In genomic region chr19:56349295-56349694, GRCm38 (mm10) we compare ENCODE assay signal across 9 mouse cellular contexts. TPM values are rescaled to one million over a fixed set of nuclear protein-coding genes. Genes with fewer than 3 reads are reported as not detected.
DNase-seq lines count a peak whose midpoint lies in the region; ATAC-seq and TF ChIP-seq lines count a peak whose summit lies in the region.
"Had no signal": no experiment of that assay in that cellular context is flagged by ENCODE, and none has a peak within 500 bp of the region (broad histone marks: within the 10 kb centered on the region; RNA-seq: fewer than 3 reads in every experiment).

No protein-coding gene starts in this region.

- no peak overlapping the region for H3K9ac ChIP-seq in lung, embryonic 16.5 days (ENCODE audit: low read length)
- H3K9ac ChIP-seq: embryonic facial prominence, embryonic 12.5 days had no signal

- H3K36me3 ChIP-seq in testis, adult 2 months (ENCODE audit: control insufficient read depth, insufficient read depth, low read length), result no peaks in the 10 kb centered on the region
- H3K36me3 ChIP-seq in lung, embryonic 16.5 days (ENCODE audit: control insufficient read depth, insufficient read depth, low read length), result no peaks in the 10 kb centered on the region
- H3K36me3 ChIP-seq: embryonic facial prominence, embryonic 12.5 days had no signal

- peak; percentile 59 for ATAC-seq in lung, embryonic 16.5 days (ENCODE audit: low read depth)

- no peak overlapping the region for H3K27ac ChIP-seq in testis, adult 2 months (ENCODE audit: control insufficient read depth, insufficient read depth, low read depth, low read length)
- no peak overlapping the region for H3K27ac ChIP-seq in lung, embryonic 16.5 days (ENCODE audit: low read length)
- H3K27ac ChIP-seq: embryonic facial prominence, embryonic 12.5 days had no signal

- DNase-seq in adrenal gland, postnatal 14 days, result peak; percentile 48
- DNase-seq in adrenal gland, postnatal 4 days (ENCODE audit: low spot score in 2 of 2), result no peak
- DNase-seq in testis, postnatal 10 days (ENCODE audit: low spot score), result no peak
- DNase-seq in thymus, postnatal 36 days, result peak; percentile 40 to 44
- DNase-seq in layer of hippocampus, adult 18-20 months (ENCODE audit: low spot score in 2 of 2), result no peak
- no peak for DNase-seq in gastrocnemius, postnatal 25 days

- H3K27me3 ChIP-seq in testis, adult 2 months (ENCODE audit: control insufficient read depth, insufficient read depth, low read length), result no peaks in the 10 kb centered on the region
- H3K27me3 ChIP-seq in lung, embryonic 16.5 days (ENCODE audit: control insufficient read depth, insufficient read depth, low read depth, low read length), result no peaks in the 10 kb centered on the region
- H3K27me3 ChIP-seq: embryonic facial prominence, embryonic 12.5 days had no signal

- H3K4me3 ChIP-seq in testis, adult 2 months (ENCODE audit: control insufficient read depth, low read depth, low read length), result no peak overlapping the region
- H3K4me3 ChIP-seq in lung, embryonic 16.5 days (ENCODE audit: low read length), result no peak overlapping the region
- H3K4me3 ChIP-seq: embryonic facial prominence, embryonic 12.5 days had no signal

- WGBS in lung, embryonic 16.5 days, result 22% methylated on average over 6 of the region's 6 CpGs

- TF ChIP-seq CTCF in testis, adult 2 months (IDR thresholded peaks at IDR 0.05; ENCODE audit: control insufficient read depth, insufficient read depth, insufficient replicate concordance, low read depth, low read length), result peak; percentile 38; the same call in 1 of the 2 replicates

- H3K4me1 ChIP-seq in testis, adult 2 months (ENCODE audit: control insufficient read depth, insufficient read depth, low read length), result no peaks in the 10 kb centered on the region
- H3K4me1 ChIP-seq in lung, embryonic 16.5 days (replicated peaks; ENCODE audit: control insufficient read depth, insufficient read depth, low read length), result peaks cover 3% of the 10 kb centered on the region

- H3K4me2 ChIP-seq in lung, embryonic 16.5 days (ENCODE audit: low read depth, low read length), result no peak overlapping the region
- H3K4me2 ChIP-seq: embryonic facial prominence, embryonic 12.5 days had no signal

- H3K9me3 ChIP-seq in lung, embryonic 16.5 days (ENCODE audit: control insufficient read depth, low read length), result peaks cover 2% of the 10 kb centered on the region; the same call in 1 of the 2 replicates
- H3K9me3 ChIP-seq: embryonic facial prominence, embryonic 12.5 days had no signal

- no peak for TF ChIP-seq POLR2A in testis, adult 2 months (IDR thresholded peaks at IDR 0.05; ENCODE audit: control insufficient read depth, low read depth, low read length)

RNA-seq across cellular contexts. Expression of gene Nrap, which starts 40.5 kb away (rescaled TPM):
- total RNA-seq in adrenal gland, postnatal 14 days (2021), result 0.11 TPM in 2 replicates
- 10 to 100 TPM in 1 of 2 experiments, 1 to 10 TPM in 1; 3.7 to 12.2 TPM for total RNA-seq in adrenal gland, postnatal 4 days (2021)
- polyA plus RNA-seq in testis, adult 2 months (2012; rRNA removed), result 0.07 and 0.13 TPM in 2 replicates
- polyA plus RNA-seq in lung, embryonic 16.5 days (2015; fragmentation: Nextera tagmentation; extraction: Ambion mirVana), result 1.1 TPM in 2 replicates
- total RNA-seq in layer of hippocampus, adult 18-20 months (2021), result under 1 TPM; 0.23 to 0.35 TPM
- total RNA-seq in gastrocnemius, postnatal 25 days (2021), result 1,000 to 10,000 TPM in 1 of 2 experiments, 100 to 1,000 TPM in 1; 752 to 1,010 TPM

RNA-seq across cellular contexts. Expression of gene Casp7, which starts 47.6 kb away (rescaled TPM):
- 13.7 and 15.7 TPM in 2 replicates for total RNA-seq in adrenal gland, postnatal 14 days (2021)
- total RNA-seq in adrenal gland, postnatal 4 days (2021), result 10 to 100 TPM; 22.9 to 25.0 TPM
- 1.7 and 2.3 TPM in 2 replicates for polyA plus RNA-seq in testis, adult 2 months (2012; rRNA removed)
- 34.3 and 35.0 TPM in 2 replicates for polyA plus RNA-seq in lung, embryonic 16.5 days (2015; fragmentation: Nextera tagmentation; extraction: Ambion mirVana)
- 1 to 10 TPM; 2.1 to 2.3 TPM for total RNA-seq in layer of hippocampus, adult 18-20 months (2021)
- 1 to 10 TPM; 4.1 to 5.3 TPM for total RNA-seq in gastrocnemius, postnatal 25 days (2021)

Comparison
In these comparisons a context has a peak if more than half of its experiments do, and no peak if none do; other contexts are left out.
1. DNase-seq: peak in adrenal gland, postnatal 14 days (single experiment) and thymus, postnatal 36 days (2 of 2); none in adrenal gland, postnatal 4 days (0 of 2), testis, postnatal 10 days (single experiment), layer of hippocampus, adult 18-20 months (0 of 2) and gastrocnemius, postnatal 25 days (single experiment).
2. RNA of gene Nrap, which starts 40.5 kb away (total RNA-seq): 752 to 1,010 TPM in gastrocnemius, postnatal 25 days; 3.7 to 12.2 TPM in adrenal gland, postnatal 4 days, 0.23 to 0.35 TPM in layer of hippocampus, adult 18-20 months and 0.11 TPM in adrenal gland, postnatal 14 days; every median in the first group is over 10 times any median in the second.